Comparison of ENCODE assay signal across 9 mouse cellular contexts in genomic region chr16:91484387-91484786, GRCm38 (mm10). TPM values are rescaled to one million over a fixed set of nuclear protein-coding genes. Genes with fewer than 3 reads are reported as not detected.
DNase-seq lines count a peak whose midpoint lies in the region; ATAC-seq and TF ChIP-seq lines count a peak whose summit lies in the region.
"Had no signal": no experiment of that assay in that cellular context is flagged by ENCODE, and none has a peak within 500 bp of the region (broad histone marks: within the 10 kb centered on the region; RNA-seq: fewer than 3 reads in every experiment).

No protein-coding gene starts in this region.

- peak overlapping the region; percentile 67 for H3K4me2 ChIP-seq in limb, embryonic 15.5 days

- H3K9me3 ChIP-seq in E14TG2a.4 (ENCODE audit: low read length): no peaks in the 10 kb centered on the region
- peaks cover 3% of the 10 kb centered on the region; the same call in 1 of the 2 replicates for H3K9me3 ChIP-seq in forebrain, embryonic 10.5 days
- H3K9me3 ChIP-seq in limb, embryonic 15.5 days: no peaks in the 10 kb centered on the region

- H3K36me3 ChIP-seq in heart, adult 2 months (ENCODE audit: control insufficient read depth, insufficient read depth, low read length): peaks cover 5% of the 10 kb centered on the region
- H3K36me3 ChIP-seq in E14TG2a.4 (ENCODE audit: insufficient read depth, low read length): peaks cover 15% of the 10 kb centered on the region
- H3K36me3 ChIP-seq in forebrain, embryonic 10.5 days (replicated peaks): peaks cover 25% of the 10 kb centered on the region
- H3K36me3 ChIP-seq in limb, embryonic 15.5 days: no peaks in the 10 kb centered on the region; the same call in 1 of the 2 replicates

- no peak for TF ChIP-seq EP300 in heart, adult 2 months (IDR thresholded peaks at IDR 0.05; ENCODE audit: insufficient read depth, low read depth, low read length)

- H3K27ac ChIP-seq in heart, adult 2 months: peak overlapping the region; percentile 94
- peak overlapping the region; percentile 91 for H3K27ac ChIP-seq in forebrain, embryonic 10.5 days
- peak overlapping the region; percentile 92 for H3K27ac ChIP-seq in limb, embryonic 15.5 days

- TF ChIP-seq POLR2A in heart, adult 2 months (IDR thresholded peaks at IDR 0.05; ENCODE audit: insufficient read depth, low read depth, low read length): no peak

- no peaks in the 10 kb centered on the region for H3K27me3 ChIP-seq in heart, adult 2 months (ENCODE audit: control insufficient read depth, insufficient read depth, low read length)
- no peaks in the 10 kb centered on the region for H3K27me3 ChIP-seq in E14TG2a.4 (ENCODE audit: insufficient read depth, low read length)
- no peaks in the 10 kb centered on the region for H3K27me3 ChIP-seq in forebrain, embryonic 10.5 days (ENCODE audit: poor library complexity, severe bottlenecking)
- H3K27me3 ChIP-seq in limb, embryonic 15.5 days: no peaks in the 10 kb centered on the region
- H3K27me3 ChIP-seq: Patski had no signal

- H3K9ac ChIP-seq in heart, adult 2 months (ENCODE audit: low read depth, low read length): peak overlapping the region; percentile 48
- peak overlapping the region; percentile 35; the same call in 1 of the 2 replicates for H3K9ac ChIP-seq in limb, embryonic 15.5 days

- peaks cover 11% of the 10 kb centered on the region for H3K4me1 ChIP-seq in heart, adult 2 months (ENCODE audit: control insufficient read depth, insufficient read depth, low read length)
- peaks cover 52% of the 10 kb centered on the region for H3K4me1 ChIP-seq in E14TG2a.4 (replicated peaks; ENCODE audit: low read depth, low read length)
- H3K4me1 ChIP-seq in forebrain, embryonic 10.5 days: peaks cover 16% of the 10 kb centered on the region
- peaks cover 14% of the 10 kb centered on the region for H3K4me1 ChIP-seq in limb, embryonic 15.5 days

- no peak for TF ChIP-seq CTCF in heart, adult 2 months (IDR thresholded peaks at IDR 0.05)
- TF ChIP-seq CTCF in E14TG2a.4 (conservative IDR thresholded peaks at IDR 0.05; ENCODE audit: low read length): no peak

- H3K4me3 ChIP-seq in heart, adult 2 months: peak overlapping the region; percentile 47
- peak overlapping the region; percentile 99 for H3K4me3 ChIP-seq in E14TG2a.4 (replicated peaks; ENCODE audit: low read length)
- peak overlapping the region; percentile 73 for H3K4me3 ChIP-seq in forebrain, embryonic 10.5 days
- peak overlapping the region; percentile 70 for H3K4me3 ChIP-seq in limb, embryonic 15.5 days

- no peak for ATAC-seq in limb, embryonic 15.5 days (ENCODE audit: insufficient number of reproducible peaks, low FRiP score, low TSS enrichment, low read depth)
- no peak for ATAC-seq in monocyte, adult 5-6 weeks (replicated peaks; ENCODE audit: insufficient number of reproducible peaks, low FRiP score, low TSS enrichment, poor library complexity, severe bottlenecking)

- 51% methylated on average over 17 of the region's 17 CpGs for WGBS in heart, adult 2 months
- WGBS in forebrain, embryonic 10.5 days: 52% methylated on average over 17 of the region's 17 CpGs
- 50% methylated on average over 17 of the region's 17 CpGs for WGBS in limb, embryonic 15.5 days

- peak in 1 of 2 experiments; percentile 38 for DNase-seq in heart, adult 2 months
- no peak for DNase-seq in heart, adult 9 months (ENCODE audit: low spot score in 2 of 2)
- no peak for DNase-seq in forebrain, embryonic 10.5 days (ENCODE audit: extremely low spot score, low spot score)
- no peak for DNase-seq in left cerebral cortex, postnatal 14 days (ENCODE audit: low spot score in 2 of 2)
- DNase-seq in gastrocnemius, postnatal 4 days (ENCODE audit: low spot score in 2 of 2): no peak

- H3K79me2 ChIP-seq in heart, adult 2 months (replicated peaks; ENCODE audit: control insufficient read depth, insufficient read depth, low read length): peaks cover 1% of the 10 kb centered on the region

- intact Hi-C loops in heart, adult 2 months (cut with DNase I): loop anchor here (2.0 kb wide), 2 partner anchors 78 to 122 kb away; partner anchors contain the start of gene Il10rb
- intact Hi-C loops in left cerebral cortex, postnatal 14 days (cut with DNase I): no loop called here

RNA-seq across cellular contexts. Expression of gene Ifnar1, which starts 0.7 kb away (rescaled TPM):
- 10 to 100 TPM; 23.6 to 24.0 TPM for total RNA-seq in heart, adult 2 months (2021)
- 12.5 and 20.2 TPM in 2 replicates for polyA plus RNA-seq in heart, adult 2 months (2012; rRNA removed)
- 48.3 and 52.7 TPM in 2 replicates for polyA plus RNA-seq in forebrain, embryonic 10.5 days (2016; fragmentation: Nextera tagmentation; extraction: Ambion mirVana)
- 54.2 and 55.0 TPM in 2 replicates for polyA plus RNA-seq in limb, embryonic 15.5 days (2015; fragmentation: Nextera tagmentation; extraction: Ambion mirVana)
- total RNA-seq in monocyte, adult 5-6 weeks (2017): 91.0 to 131 TPM (median 108 TPM) in 3 replicates
- total RNA-seq in left cerebral cortex, postnatal 14 days (2021): 10 to 100 TPM; 67.8 to 71.0 TPM
- total RNA-seq in gastrocnemius, postnatal 4 days (2021): 10 to 100 TPM; 61.8 to 63.4 TPM

Comparison
In these comparisons a context has a peak if more than half of its experiments do, and no peak if none do; other contexts are left out.
1. H3K4me3 ChIP-seq: peak in every context shown above with its lines; median percentile 99 in E14TG2a.4; 73 in forebrain, embryonic 10.5 days; 70 in limb, embryonic 15.5 days; 47 in heart, adult 2 months.